Mouse (Mus musculus) lung, embryonic 14.5 days (tissue): ENCODE data around the gene Prss38. TPM values are rescaled to one million over a fixed set of nuclear protein-coding genes. Genes with fewer than 3 reads are reported as not detected.
"Not testable (repeated sequence)": the region's sequence is repeated elsewhere in the genome, so short reads cannot be mapped to it uniquely, and the experiment has no call there.

Source experiments
- ATAC-seq: fragments of 200-750 bp; cut with Nextera tagmentation; 2 replicates; pipeline ENCODE4 v1.8.0; 2017; ENCODE audit warnings: mild to moderate bottlenecking, moderate TSS enrichment, moderate library complexity; ENCODE audit not compliant: insufficient read depth
- DNase-seq: peaks from one replicate; pipeline ENCODE4 v3.0.0-alpha.2; 2015
- H3K27ac ChIP-seq: fragments of 300-500 bp; sonication (generic); 2 replicates; pipeline ENCODE4 v1.5.1; 2014; ENCODE audit warnings: low read depth, mild to moderate bottlenecking, moderate library complexity
- H3K27me3 ChIP-seq: fragments of 300-500 bp; sonication (generic); 2 replicates; pipeline ENCODE4 v1.6.1; 2014; ENCODE audit warnings: low read length, control low read depth; ENCODE audit not compliant: insufficient read depth
- H3K36me3 ChIP-seq: fragments of 300-500 bp; sonication (generic); 2 replicates; pipeline ENCODE4 v1.6.1; 2014; ENCODE audit warnings: control low read depth; ENCODE audit not compliant: insufficient read depth
- H3K4me1 ChIP-seq: fragments of 300-500 bp; sonication (generic); 2 replicates; pipeline ENCODE4 v1.6.1; 2014; ENCODE audit warnings: antibody characterized with exemption, control low read depth; ENCODE audit not compliant: insufficient read depth
- H3K4me2 ChIP-seq: fragments of 300-500 bp; sonication (generic); 2 replicates; pipeline ENCODE4 v1.6.1; 2014; ENCODE audit warnings: mild to moderate bottlenecking
- H3K4me3 ChIP-seq: fragments of 300-500 bp; sonication (generic); 2 replicates; pipeline ENCODE4 v1.5.1; 2014; ENCODE audit warnings: low read depth, low read length
- H3K9ac ChIP-seq: fragments of 300-500 bp; sonication (generic); 2 replicates; pipeline ENCODE4 v1.6.1; 2014
- H3K9me3 ChIP-seq: fragments of 300-500 bp; sonication (generic); 2 replicates; pipeline ENCODE4 v1.6.1; 2016; ENCODE audit warnings: low read depth, low read length, control low read depth
- CTCF ChIP-seq: IDR thresholded peaks from 2 replicates; pipeline ENCODE4 v1.5.1; 2016; ENCODE audit warnings: antibody characterized with exemption, low read depth
- WGBS: fragments of 180-500 bp; shearing (Covaris S2); extraction: QIAGEN DNeasy Blood & Tissue Kit; methylation state at CpG from one replicate; pipeline ENCODE4 v1.1.7; 2014; 5-methylcytosine and 5-hydroxymethylcytosine counted together
- polyA plus RNA-seq: library from polyadenylated mRNA; unstranded; fragments of >200 nt; fragmentation: Nextera tagmentation; extraction: Ambion mirVana; gene quantifications from 2 replicates; pipeline ENCODE4 v1.2.1, GENCODE M21; 2014

Gene Prss38
- polyA plus RNA-seq, 1 experiment from 2014 or later, result not detected

DNA sequence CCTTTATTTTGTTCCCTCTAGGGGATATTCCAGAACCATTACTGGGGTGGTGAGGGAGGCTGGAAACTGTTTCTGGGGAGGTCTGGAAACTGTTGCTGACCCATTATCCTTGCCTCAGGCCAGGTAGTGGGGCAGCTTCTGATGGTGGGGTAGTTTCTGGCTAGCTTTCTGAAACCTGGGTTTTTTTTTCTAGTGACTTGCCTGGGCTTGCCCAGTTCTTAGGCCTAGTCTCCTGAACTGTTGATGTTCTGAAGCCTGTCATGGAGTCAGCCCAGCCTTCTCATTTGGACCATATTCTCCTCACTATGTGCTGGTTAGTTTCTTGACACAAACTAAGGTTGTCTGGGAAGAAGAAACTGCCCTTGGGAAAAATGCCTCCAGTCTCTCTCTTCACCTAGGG is 4.1 kb upstream of the Prss38 start:
- H3K4me2 ChIP-seq, result no peak overlapping the region
- DNase-seq, result no peak
- ATAC-seq, result no peak
- no peak overlapping the region for H3K9ac ChIP-seq
- no peak for TF ChIP-seq CTCF
- no peak overlapping the region for H3K27ac ChIP-seq
- no peaks in the 10 kb centered on the region for H3K27me3 ChIP-seq
- H3K4me1 ChIP-seq, result peaks cover 10% of the 10 kb centered on the region
- no peaks in the 10 kb centered on the region for H3K9me3 ChIP-seq
- no peak overlapping the region for H3K4me3 ChIP-seq
- no peaks in the 10 kb centered on the region for H3K36me3 ChIP-seq

DNA sequence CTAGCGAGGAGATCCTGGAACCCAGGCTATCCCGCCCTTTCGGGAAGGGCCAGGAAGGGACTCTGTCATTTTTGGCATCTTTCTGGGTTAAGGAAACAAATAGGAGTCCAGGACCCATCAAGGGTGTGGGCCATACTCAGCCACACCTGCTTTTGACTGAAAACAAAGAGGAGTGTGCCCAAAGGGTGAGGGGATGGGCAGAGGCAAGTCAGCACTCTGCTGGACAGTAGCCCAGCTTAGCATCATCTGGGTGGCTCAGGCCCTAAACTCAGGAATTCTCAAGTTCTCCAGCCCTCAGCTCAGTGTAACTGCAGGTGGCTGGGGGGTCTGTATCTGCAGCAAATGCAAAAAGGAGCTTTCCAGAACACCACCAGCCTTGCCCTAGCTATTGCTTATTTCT is 2.5 kb upstream of the Prss38 start:
- no peak overlapping the region for H3K4me3 ChIP-seq
- no peaks in the 10 kb centered on the region for H3K4me1 ChIP-seq
- DNase-seq, result no peak
- H3K27me3 ChIP-seq, result no peaks in the 10 kb centered on the region
- no peak for TF ChIP-seq CTCF
- WGBS, result 77% methylated on average over 3 of the region's 3 CpGs
- no peaks in the 10 kb centered on the region for H3K9me3 ChIP-seq
- no peak overlapping the region for H3K9ac ChIP-seq
- no peak overlapping the region for H3K4me2 ChIP-seq
- H3K36me3 ChIP-seq, result no peaks in the 10 kb centered on the region
- no peak for ATAC-seq
- H3K27ac ChIP-seq, result no peak overlapping the region

DNA sequence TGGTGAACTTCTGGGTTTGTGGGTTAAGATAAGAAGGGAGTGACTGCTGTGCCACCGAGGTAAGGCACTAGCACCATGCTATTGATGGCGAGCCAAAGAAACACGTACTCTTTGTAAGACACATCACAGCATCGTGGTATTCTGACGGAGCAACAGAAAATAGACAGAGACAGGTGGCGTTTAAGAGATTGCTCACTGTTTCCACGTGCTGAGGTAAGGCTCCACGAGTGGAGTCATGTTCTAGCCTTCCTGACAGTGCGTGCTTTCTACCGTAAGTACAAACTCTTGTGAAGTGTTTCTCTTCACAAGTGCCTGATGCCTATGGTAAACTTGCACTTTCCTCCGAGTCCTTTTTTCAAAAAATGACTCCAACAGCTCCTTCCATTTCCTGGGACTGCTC is 5.6 kb downstream of the Prss38 start:
- DNase-seq, result no peak
- no peak for ATAC-seq
- no peak overlapping the region for H3K27ac ChIP-seq
- H3K36me3 ChIP-seq, result no peaks in the 10 kb centered on the region
- H3K27me3 ChIP-seq, result no peaks in the 10 kb centered on the region
- 62% methylated on average over 11 of the region's 11 CpGs for WGBS
- no peak for TF ChIP-seq CTCF
- no peak overlapping the region for H3K9ac ChIP-seq
- no peak overlapping the region for H3K4me3 ChIP-seq
- H3K4me1 ChIP-seq, result peaks cover 2% of the 10 kb centered on the region; the same call in 1 of the 2 replicates
- no peak overlapping the region for H3K4me2 ChIP-seq
- no peaks in the 10 kb centered on the region for H3K9me3 ChIP-seq

DNA sequence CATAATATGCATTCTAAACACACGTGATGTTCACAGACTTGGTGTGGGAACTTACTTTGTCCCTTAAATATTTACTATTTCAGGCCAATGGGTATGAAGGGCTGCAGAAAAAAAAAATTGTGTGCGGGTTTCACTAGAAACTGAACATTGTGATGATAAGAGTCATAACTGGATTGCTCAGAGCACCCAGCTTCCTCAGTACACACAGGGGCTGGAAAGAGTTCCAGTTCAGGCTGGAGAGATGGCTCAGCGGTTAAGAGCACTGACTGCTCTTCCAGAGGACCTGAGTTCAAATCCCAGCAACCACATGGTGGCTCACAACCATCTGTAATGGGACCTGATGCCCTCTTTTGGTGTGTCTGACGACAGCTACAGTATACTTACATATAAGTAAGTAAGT is 7.5 kb downstream of the Prss38 start:
- H3K4me2 ChIP-seq, H3K4me3 ChIP-seq, DNase-seq, H3K9ac ChIP-seq, H3K9me3 ChIP-seq, H3K36me3 ChIP-seq, H3K4me1 ChIP-seq, ATAC-seq, H3K27ac ChIP-seq, H3K27me3 ChIP-seq: not testable (repeated sequence)
- WGBS, result 75% methylated on average over 4 of the region's 4 CpGs

DNA sequence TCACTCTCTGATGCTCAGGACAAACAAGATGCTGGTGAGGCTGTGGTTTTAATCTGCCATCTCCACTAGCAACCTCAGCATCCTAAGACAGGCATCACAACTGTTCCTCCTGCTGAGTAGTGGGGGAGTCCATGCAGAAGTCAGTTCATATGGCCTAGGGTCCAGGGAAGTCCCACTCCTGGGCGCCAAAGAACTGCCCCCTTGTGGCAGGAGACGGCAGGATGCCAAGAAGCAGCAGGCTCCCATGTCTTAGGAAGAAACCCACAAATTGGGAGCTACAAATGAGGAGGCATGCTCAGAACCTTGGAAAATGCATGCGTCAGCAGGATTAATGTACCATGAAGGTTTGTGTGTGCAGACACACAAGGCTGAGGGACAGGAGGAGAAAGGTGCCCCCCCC is 8.8 kb downstream of the Prss38 start:
- H3K27ac ChIP-seq, result no peak overlapping the region
- DNase-seq, result peak; percentile 55
- 38% methylated on average over 3 of the region's 3 CpGs for WGBS

DNA sequence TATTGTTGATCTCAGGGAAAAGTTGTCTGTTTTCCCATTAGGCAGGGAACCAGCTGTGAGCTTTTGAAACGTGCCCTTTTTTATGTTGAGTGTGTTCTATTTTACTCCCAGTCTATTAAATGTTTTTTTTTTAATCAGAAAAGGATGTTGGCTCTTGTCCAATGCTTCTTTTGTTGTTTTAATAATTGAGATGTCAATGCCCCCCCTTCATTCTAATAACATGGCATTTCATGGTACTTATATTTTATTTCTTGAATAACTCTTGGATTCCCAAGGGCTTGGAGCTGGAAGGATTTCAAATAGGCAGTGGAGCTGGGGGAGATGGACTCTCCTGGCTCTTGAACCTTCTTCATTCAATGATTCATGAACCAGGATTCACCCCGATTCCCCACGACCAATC is 9.4 kb downstream of the Prss38 start:
- WGBS, result 71% methylated on average over 3 of the region's 3 CpGs
- Histone ChIP-seq H3K36me3 (no peaks in the 10 kb centered on the region), H3K4me3 (no peak overlapping the region), H3K27ac (no peak overlapping the region), H3K9ac (no peak overlapping the region), H3K4me2 (no peak overlapping the region), H3K9me3 (no peaks in the 10 kb centered on the region), H3K4me1 (peaks cover 8% of the 10 kb centered on the region; the same call in 1 of the 2 replicates), H3K27me3 (no peaks in the 10 kb centered on the region)
- no peak for ATAC-seq
- no peak for DNase-seq
- TF ChIP-seq CTCF, result no peak

More for the DNA sequence above, 8.8 kb downstream of the Prss38 start:
- TF ChIP-seq CTCF, result peak; percentile 64
- Histone ChIP-seq H3K4me2 (no peak overlapping the region), H3K4me1 (peaks cover 8% of the 10 kb centered on the region; the same call in 1 of the 2 replicates), H3K9me3 (no peaks in the 10 kb centered on the region), H3K4me3 (no peak overlapping the region), H3K36me3 (no peaks in the 10 kb centered on the region), H3K9ac (no peak overlapping the region), H3K27me3 (no peaks in the 10 kb centered on the region)
- ATAC-seq, result no peak

DNA sequence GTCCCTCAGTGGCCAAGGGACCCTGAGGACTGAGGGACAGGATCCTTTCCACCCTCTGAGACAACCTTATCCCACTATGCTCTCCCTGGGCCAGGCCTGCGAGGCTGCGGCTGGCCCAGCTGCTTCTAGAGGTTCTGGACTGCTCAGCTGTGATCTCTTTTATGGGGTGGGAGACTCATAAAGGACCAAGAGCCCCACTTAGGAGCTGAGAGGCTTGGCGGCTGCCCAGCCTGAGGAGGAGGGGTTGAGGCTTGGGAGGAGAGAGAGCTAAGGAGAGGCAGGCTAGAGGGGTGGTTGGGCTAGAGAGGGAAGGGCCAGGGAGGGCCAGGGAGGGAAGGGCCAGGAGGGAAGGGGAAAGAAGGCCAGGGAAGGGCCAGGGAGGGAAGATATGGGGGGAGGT is 11.0 kb downstream of the Prss38 start:
- Histone ChIP-seq H3K9ac (peak overlapping the region; percentile 13; the same call in 1 of the 2 replicates), H3K27me3 (no peaks in the 10 kb centered on the region), H3K4me3 (no peak overlapping the region), H3K4me1 (peaks cover 8% of the 10 kb centered on the region; the same call in 1 of the 2 replicates), H3K27ac (peak overlapping the region; percentile 86), H3K9me3 (no peaks in the 10 kb centered on the region), H3K36me3 (no peaks in the 10 kb centered on the region), H3K4me2 (no peak overlapping the region)
- peak; percentile 78 for DNase-seq
- no peak for TF ChIP-seq CTCF
- peak; percentile 76; the same call in 1 of the 2 replicates for ATAC-seq
- 22% methylated on average over 3 of the region's 3 CpGs for WGBS

DNA sequence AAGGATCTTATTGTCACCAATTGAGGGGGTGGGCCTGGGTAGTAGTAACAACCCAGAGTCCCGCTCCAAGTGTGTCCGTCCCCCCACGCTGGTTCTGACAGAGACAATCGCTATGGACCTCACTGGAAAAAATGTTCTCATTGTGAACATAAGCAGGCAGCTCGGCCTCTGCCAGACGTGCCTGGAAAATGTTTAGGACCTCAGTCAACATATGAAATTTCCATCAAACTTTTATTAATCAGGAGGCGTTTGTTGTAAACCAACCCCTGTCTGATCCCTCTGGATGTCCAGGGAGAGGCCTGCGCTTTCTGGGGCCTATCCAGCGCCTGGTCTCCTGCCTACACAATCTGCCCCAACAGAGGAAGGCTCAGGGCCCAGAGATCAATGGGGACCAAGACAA is 11.4 kb downstream of the Prss38 start:
- WGBS, result 71% methylated on average over 9 of the region's 9 CpGs
- peak; percentile 33 for DNase-seq
- no peak overlapping the region for H3K4me3 ChIP-seq
- H3K36me3 ChIP-seq, result no peaks in the 10 kb centered on the region
- peaks cover 8% of the 10 kb centered on the region; the same call in 1 of the 2 replicates for H3K4me1 ChIP-seq
- H3K9ac ChIP-seq, result peak overlapping the region; percentile 13; the same call in 1 of the 2 replicates
- no peak overlapping the region for H3K4me2 ChIP-seq
- 0 out of 2 replicates have a peak, but pooled peaks have one; percentile 23 for ATAC-seq
- H3K27ac ChIP-seq, result peak overlapping the region; percentile 86
- no peak for TF ChIP-seq CTCF
- no peaks in the 10 kb centered on the region for H3K9me3 ChIP-seq
- H3K27me3 ChIP-seq, result no peaks in the 10 kb centered on the region
